Mouse (Mus musculus): ENCODE results near the gene Degs1.

DNA sequence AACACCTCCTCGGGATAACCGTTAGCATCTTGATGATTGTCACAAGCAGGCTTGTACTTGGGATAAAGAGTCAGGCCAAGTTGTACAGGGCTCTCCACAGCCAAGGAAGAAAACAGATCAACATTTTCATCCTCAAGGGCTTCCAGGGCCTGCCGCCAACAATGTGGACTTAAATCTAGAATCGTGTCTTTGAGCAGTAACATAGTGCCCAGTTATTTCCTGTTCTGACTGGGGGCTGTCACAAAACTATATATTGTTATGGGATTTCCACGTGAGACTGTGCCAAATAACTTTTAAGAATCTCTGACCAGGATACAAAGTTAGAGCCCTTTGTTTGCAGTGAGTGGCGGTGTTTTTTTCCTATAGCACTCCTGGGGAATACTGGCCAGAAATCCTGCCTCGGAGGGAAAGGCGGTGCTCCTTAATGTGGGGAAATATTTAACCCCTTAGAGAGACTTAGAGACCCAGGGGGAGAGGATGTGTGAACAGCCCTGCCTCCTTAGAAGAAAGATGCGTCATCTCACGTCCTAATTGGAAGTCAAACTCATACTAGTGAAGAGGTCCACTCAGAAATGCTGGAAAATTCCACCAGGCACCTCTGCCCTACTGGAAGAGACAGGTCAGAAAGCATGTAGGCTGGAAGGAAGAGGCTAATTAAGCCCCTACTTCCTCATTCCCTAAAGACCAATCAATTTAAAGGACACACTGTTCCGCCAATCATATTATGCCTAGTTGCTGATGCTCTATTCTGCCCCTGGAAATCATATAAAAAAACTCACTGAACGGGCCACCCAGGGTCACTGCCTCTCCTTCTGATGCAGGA, 55.3 kb downstream of the Degs1 start:
- TF ChIP-seq FLI1 (IDR thresholded peaks at IDR 0.05; ENCODE audit: low read length), result no peak
- TF ChIP-seq GATA1 (IDR thresholded peaks at IDR 0.05; ENCODE audit: borderline replicate concordance, low read length), result no peak

All from megakaryocyte, embryonic 14.5 days (primary cell).